Mouse (Mus musculus) kidney, adult 2 months (tissue): ENCODE data around the gene Dcps. TPM values are rescaled to one million over a fixed set of nuclear protein-coding genes. Genes with fewer than 3 reads are reported as not detected.

Experiments
- DNase-seq: peaks from one replicate; pipeline ENCODE4 v3.0.0; 2021
- H3K27ac ChIP-seq: fragments of 200-500 bp; 2 replicates; pipeline ENCODE4 v1.5.1; 2012; ENCODE audit warnings: low read depth, low read length, control low read depth, inconsistent platforms; ENCODE audit not compliant: insufficient read depth
- H3K27me3 ChIP-seq: fragments of 200-500 bp; replicated peaks from 2 replicates; pipeline ENCODE4 v1.6.1; 2012; ENCODE audit warnings: mild to moderate bottlenecking, moderate library complexity, low read length, inconsistent platforms; ENCODE audit not compliant: control insufficient read depth, insufficient read depth
- H3K36me3 ChIP-seq: fragments of 200-500 bp; 2 replicates; pipeline ENCODE4 v1.6.1; 2012; ENCODE audit warnings: mild to moderate bottlenecking, moderate library complexity, low read length, inconsistent platforms; ENCODE audit not compliant: control insufficient read depth, insufficient read depth
- H3K4me1 ChIP-seq: fragments of 200-500 bp; 2 replicates; pipeline ENCODE4 v1.6.1; 2011; ENCODE audit warnings: low read length; ENCODE audit not compliant: control insufficient read depth, insufficient read depth
- H3K4me3 ChIP-seq: fragments of 200-500 bp; 2 replicates; pipeline ENCODE4 v1.5.1; 2011; ENCODE audit warnings: mild to moderate bottlenecking, low read depth, low read length, control low read depth; ENCODE audit not compliant: insufficient read depth
- CTCF ChIP-seq: fragments of 200-500 bp; conservative IDR thresholded peaks from 2 replicates; pipeline ENCODE4 v1.5.1; 2011; ENCODE audit warnings: low read depth, mild to moderate bottlenecking, control low read depth, low read length, moderate library complexity, mixed read lengths; ENCODE audit not compliant: insufficient read depth, insufficient read length
- POLR2A ChIP-seq: fragments of 200-500 bp; IDR thresholded peaks from one replicate; pipeline ENCODE4 v1.6.1; 2011; ENCODE audit warnings: low read depth, low read length, control low read depth
- WGBS: fragments of 180-500 bp; shearing (Covaris S2); methylation state at CpG from one replicate; pipeline ENCODE4 v1.1.7; 2018; 5-methylcytosine and 5-hydroxymethylcytosine counted together
- polyA plus RNA-seq: library from polyadenylated mRNA; depleted of rRNA; stranded (reverse); fragments of >200 nt; gene quantifications from 2 replicates; pipeline ENCODE4 v1.2.3, GENCODE M21; 2012

Dcps gene
- polyA plus RNA-seq, 1 experiment, result 36.2 TPM

DNA sequence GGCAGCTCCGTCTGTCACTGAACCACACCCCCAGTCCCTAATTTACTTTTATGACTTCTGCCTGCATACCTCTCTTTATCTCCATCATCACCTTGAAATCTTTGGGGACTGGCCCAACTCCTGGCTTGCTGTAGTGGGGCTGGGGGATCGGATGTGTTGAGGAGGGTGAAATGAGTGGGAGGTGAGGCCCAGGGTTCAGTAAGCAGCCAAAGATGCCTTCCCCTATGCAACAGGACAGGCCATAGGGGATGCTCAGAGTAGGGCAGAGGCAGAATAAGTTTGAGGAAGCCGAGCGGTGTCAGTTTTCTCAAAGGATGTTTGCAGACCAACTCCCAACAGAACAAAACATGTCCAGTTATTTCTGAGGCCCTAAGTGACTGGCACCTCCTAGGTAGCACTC, 60.6 kb downstream of the Dcps start:
- 67% methylated on average over 3 of the region's 4 CpGs for WGBS
- no peak overlapping the region for H3K27ac ChIP-seq
- no peaks in the 10 kb centered on the region for H3K36me3 ChIP-seq
- peak overlapping the region; percentile 91 for H3K4me3 ChIP-seq
- DNase-seq, result no peak
- no peak for TF ChIP-seq CTCF
- no peak for TF ChIP-seq POLR2A
- H3K27me3 ChIP-seq, result no peaks in the 10 kb centered on the region
- H3K4me1 ChIP-seq, result peaks cover 10% of the 10 kb centered on the region

DNA sequence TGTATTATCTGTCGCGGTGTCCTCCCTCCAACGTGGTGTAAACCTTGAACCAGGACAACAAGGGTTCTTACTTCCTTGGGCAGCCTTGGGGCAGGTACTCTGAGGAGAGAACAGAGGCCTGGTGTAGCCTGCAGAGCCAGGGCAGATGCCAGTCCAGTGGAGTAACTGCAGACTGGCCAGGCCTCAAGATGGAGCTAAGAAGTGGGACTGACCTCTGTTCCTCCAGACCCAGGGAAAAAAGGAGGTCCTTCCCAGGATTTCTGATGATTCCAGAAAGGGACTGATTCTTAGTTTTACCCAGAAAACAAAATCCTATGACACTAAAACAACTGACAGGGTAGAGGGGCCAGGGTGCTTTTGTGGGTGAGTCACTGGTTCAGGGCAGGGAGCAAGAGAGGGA, 61.6 kb downstream of the Dcps start:
- no peak overlapping the region for H3K27ac ChIP-seq
- peaks cover 12% of the 10 kb centered on the region for H3K4me1 ChIP-seq
- DNase-seq, result no peak
- H3K27me3 ChIP-seq, result no peaks in the 10 kb centered on the region
- WGBS, result 84% methylated on average over 3 of the region's 3 CpGs
- TF ChIP-seq POLR2A (no peak), CTCF (no peak)
- no peak overlapping the region for H3K4me3 ChIP-seq
- H3K36me3 ChIP-seq, result no peaks in the 10 kb centered on the region

DNA sequence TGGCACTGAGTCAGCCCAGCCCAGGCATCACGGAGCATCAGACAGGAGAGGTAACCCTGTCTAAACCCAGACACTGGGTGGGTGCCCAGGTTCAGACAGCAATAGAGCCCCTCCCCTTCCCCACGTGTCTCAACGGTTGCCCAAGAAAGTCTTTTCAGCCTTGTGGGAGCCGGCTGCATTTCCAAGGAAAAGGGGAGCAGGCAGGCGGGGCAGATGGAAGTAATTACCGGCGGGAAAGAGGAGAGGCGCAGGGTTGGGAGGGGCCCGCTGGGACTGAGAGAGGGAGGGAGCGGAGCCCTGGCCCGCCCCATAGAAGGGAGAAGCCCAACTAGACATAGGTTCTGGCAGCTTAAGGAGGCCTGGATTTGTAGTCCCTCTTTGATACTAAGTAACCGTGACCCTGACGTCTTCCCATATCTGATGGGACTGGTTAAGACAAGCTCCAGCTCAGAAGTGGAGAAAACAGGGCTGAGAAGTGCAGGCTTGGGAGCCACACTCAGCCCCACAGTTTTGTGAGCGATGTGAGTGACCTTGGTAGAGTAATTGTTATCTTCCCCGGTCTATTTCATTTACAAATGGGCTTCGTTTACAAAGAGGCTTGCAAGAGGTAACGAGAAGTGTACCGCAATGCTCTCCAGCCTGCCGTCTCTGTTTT, 63.8 kb downstream of the Dcps start:
- no peaks in the 10 kb centered on the region for H3K27me3 ChIP-seq
- peaks cover 9% of the 10 kb centered on the region for H3K4me1 ChIP-seq
- no peak overlapping the region for H3K4me3 ChIP-seq
- 62% methylated on average over 19 of the region's 19 CpGs for WGBS
- DNase-seq, result no peak
- no peak overlapping the region for H3K27ac ChIP-seq
- TF ChIP-seq CTCF, result no peak
- no peak for TF ChIP-seq POLR2A
- no peaks in the 10 kb centered on the region for H3K36me3 ChIP-seq

DNA sequence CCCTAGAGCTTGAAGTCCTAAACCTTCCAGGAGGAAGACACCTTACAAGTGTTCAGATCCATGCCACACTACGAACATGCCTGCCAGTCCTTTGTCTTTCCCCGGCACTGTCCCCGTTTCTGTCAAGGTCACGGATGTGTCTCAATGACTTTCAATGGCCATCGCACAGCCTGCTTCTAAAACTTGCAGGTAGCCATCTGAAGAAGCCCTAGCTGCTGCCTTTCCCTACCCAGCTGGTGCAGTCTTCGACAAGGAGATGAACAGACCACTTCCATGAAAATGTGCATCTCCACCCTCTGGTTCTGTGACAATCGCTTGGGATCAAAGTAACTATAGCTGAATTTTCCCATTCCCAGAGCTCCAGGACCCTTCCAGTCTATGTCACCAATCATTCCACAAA, 64.4 kb downstream of the Dcps start:
- H3K27me3 ChIP-seq, result no peaks in the 10 kb centered on the region
- no peaks in the 10 kb centered on the region for H3K36me3 ChIP-seq
- H3K27ac ChIP-seq, result 0 out of 2 replicates have a peak overlapping the region, but pooled peaks have one; percentile 20
- WGBS, result 88% methylated on average over 7 of the region's 7 CpGs
- no peak overlapping the region for H3K4me3 ChIP-seq
- H3K4me1 ChIP-seq, result peaks cover 9% of the 10 kb centered on the region
- TF ChIP-seq CTCF (no peak), POLR2A (no peak)
- no peak for DNase-seq

DNA sequence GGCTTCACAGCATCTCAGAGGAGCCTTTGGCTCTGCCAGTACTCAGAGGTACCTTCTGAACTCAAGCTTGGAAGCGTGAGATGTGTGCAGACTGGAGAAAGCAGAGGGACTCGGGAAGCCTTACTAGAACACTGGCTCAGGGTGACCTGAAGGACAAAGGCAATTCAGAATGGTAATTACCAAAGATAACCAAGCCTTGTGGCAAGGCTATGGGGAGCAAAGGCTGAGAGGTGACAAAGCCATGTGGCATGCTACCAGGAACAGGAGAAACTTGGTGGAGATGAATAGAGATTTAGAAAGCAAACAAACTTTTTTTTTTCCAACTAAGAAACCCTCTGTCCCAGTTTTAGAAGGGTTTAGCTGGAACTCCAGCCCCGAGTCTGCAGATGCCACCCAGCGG, 65.3 kb downstream of the Dcps start:
- H3K27ac ChIP-seq, result no peak overlapping the region
- H3K4me1 ChIP-seq, result peaks cover 9% of the 10 kb centered on the region; the same call in 1 of the 2 replicates
- H3K27me3 ChIP-seq, result no peaks in the 10 kb centered on the region
- TF ChIP-seq POLR2A (no peak), CTCF (no peak)
- H3K36me3 ChIP-seq, result no peaks in the 10 kb centered on the region
- no peak for DNase-seq
- WGBS, result 69% methylated on average over 4 of the region's 4 CpGs
- H3K4me3 ChIP-seq, result no peak overlapping the region

DNA sequence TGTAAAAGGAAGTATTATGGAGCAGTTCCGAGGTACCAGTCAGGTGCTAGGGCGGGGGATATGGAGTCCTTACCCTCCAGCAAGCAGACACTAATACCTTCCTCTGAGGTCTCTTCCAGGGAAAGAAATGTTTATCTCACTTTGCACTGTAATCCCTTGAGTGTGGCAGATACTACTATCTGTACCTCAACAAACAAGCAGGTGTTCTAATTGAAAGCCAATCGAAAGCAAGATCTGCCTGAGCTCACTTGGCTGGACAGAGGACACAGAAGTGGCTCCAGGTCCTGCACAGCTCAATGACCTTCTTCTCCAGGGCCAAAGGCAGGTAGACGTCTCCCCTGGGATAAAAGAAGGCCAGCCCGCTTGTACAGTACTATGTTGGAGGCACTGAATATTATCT, 65.8 kb downstream of the Dcps start:
- TF ChIP-seq POLR2A (no peak), CTCF (no peak)
- H3K4me1 ChIP-seq, result peaks cover 9% of the 10 kb centered on the region; the same call in 1 of the 2 replicates
- H3K27ac ChIP-seq, result no peak overlapping the region
- H3K36me3 ChIP-seq, result no peaks in the 10 kb centered on the region
- H3K27me3 ChIP-seq, result no peaks in the 10 kb centered on the region
- WGBS, result 90% methylated on average over 5 of the region's 5 CpGs
- DNase-seq, result no peak
- no peak overlapping the region for H3K4me3 ChIP-seq

DNA sequence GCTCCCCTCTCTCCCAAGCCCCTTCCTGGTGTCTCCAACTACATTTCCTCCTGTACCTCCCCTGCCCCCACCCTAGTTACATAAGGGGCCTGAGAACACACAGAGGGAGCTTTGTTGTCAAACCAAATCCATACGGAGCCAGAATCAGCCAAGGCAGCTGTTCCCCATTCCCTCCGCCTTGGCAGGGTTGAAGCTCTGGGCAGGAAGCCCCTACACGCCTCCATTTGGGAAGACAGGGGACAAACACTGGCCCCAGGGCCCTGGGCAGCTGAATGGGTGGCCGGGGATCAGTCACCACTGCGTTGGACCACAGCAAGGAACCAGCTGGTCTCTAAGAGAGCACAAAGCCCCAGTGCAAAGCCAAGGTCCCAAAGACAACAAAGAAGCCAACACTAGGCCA, 66.9 kb downstream of the Dcps start:
- 69% methylated on average over 5 of the region's 5 CpGs for WGBS
- H3K27ac ChIP-seq, result no peak overlapping the region
- H3K4me1 ChIP-seq, result peaks cover 9% of the 10 kb centered on the region; the same call in 1 of the 2 replicates
- no peak for TF ChIP-seq POLR2A
- TF ChIP-seq CTCF, result no peak
- no peaks in the 10 kb centered on the region for H3K36me3 ChIP-seq
- H3K27me3 ChIP-seq, result no peaks in the 10 kb centered on the region
- DNase-seq, result no peak
- H3K4me3 ChIP-seq, result no peak overlapping the region

DNA sequence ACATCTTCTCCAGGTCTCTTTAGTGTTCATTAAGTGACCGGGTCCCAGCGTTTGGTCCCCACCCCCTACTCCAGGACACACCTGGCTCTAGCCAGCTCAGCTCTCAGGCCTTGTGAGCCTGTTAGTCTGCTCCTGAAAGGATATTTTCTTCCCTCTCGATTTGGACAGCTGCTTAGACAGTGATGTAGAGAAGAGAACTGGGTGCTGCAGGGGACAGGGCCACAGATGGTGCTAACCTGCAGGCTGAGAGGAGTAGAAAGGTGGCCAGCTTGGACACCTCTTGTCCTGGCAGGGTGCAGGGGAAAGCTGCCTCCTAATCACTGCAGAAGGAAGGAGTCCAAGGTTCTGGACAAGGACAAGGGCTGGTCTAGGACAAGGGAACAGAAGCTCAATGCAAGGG, 67.8 kb downstream of the Dcps start:
- DNase-seq, result no peak

More for the DNA sequence above, 67.8 kb downstream of the Dcps start:
- Histone ChIP-seq H3K27me3 (no peaks in the 10 kb centered on the region), H3K4me1 (peaks cover 9% of the 10 kb centered on the region; the same call in 1 of the 2 replicates), H3K4me3 (no peak overlapping the region), H3K27ac (no peak overlapping the region), H3K36me3 (no peaks in the 10 kb centered on the region)
- WGBS, result 70% methylated on average over 3 of the region's 3 CpGs
- no peak for TF ChIP-seq CTCF
